Comparison of ENCODE assay signal across 14 mouse cellular contexts in the genomic region with DNA sequence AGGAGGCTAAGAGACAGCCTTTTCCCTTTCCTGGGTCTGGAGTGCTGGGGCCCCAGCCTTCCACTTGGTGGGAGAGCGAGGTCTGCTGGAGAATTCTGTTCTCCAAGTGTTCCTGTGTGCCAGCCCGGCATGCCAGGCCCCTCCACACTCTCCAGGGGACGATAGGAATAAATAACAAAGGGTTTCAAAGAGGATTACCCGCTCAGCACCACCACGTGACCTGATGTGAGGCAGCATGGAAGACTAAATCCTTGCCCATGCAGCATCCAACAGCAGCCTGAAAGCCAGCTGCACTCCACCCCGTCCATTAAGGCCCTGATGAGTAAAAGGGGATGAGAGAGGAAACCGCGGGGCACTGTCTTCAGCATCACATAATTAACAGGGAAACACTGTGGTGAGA. TPM values are rescaled to one million over a fixed set of nuclear protein-coding genes. Genes with fewer than 3 reads are reported as not detected.
DNase-seq lines count a peak whose midpoint lies in the region; ATAC-seq and TF ChIP-seq lines count a peak whose summit lies in the region.
"Had no signal": no experiment of that assay in that cellular context is flagged by ENCODE, and none has a peak within 500 bp of the region (broad histone marks: within the 10 kb centered on the region; RNA-seq: fewer than 3 reads in every experiment).

No protein-coding gene starts in this region.

- H3K27me3 ChIP-seq in forebrain, embryonic 10.5 days (ENCODE audit: poor library complexity, severe bottlenecking): no peaks in the 10 kb centered on the region
- H3K27me3 ChIP-seq in hindbrain, embryonic 14.5 days (ENCODE audit: control insufficient read depth, insufficient read depth, low read length): no peaks in the 10 kb centered on the region
- no peaks in the 10 kb centered on the region for H3K27me3 ChIP-seq in midbrain, postnatal 0 days (ENCODE audit: insufficient read depth, low read length)
- H3K27me3 ChIP-seq in intestine, postnatal 0 days (replicated peaks; ENCODE audit: control insufficient read depth, insufficient read depth, low read length): no peaks in the 10 kb centered on the region
- H3K27me3 ChIP-seq: Patski had no signal

- H3K36me3 ChIP-seq in forebrain, embryonic 10.5 days (replicated peaks): no peaks in the 10 kb centered on the region
- H3K36me3 ChIP-seq in hindbrain, embryonic 14.5 days (replicated peaks; ENCODE audit: control insufficient read depth, insufficient read depth): no peaks in the 10 kb centered on the region
- H3K36me3 ChIP-seq in midbrain, postnatal 0 days (ENCODE audit: insufficient read depth, low read length): no peaks in the 10 kb centered on the region
- no peaks in the 10 kb centered on the region for H3K36me3 ChIP-seq in intestine, postnatal 0 days (ENCODE audit: control insufficient read depth, insufficient read depth)

- peak overlapping the region; percentile 82 for H3K27ac ChIP-seq in forebrain, embryonic 10.5 days
- H3K27ac ChIP-seq in hindbrain, embryonic 14.5 days: peak overlapping the region; percentile 43; the same call in 1 of the 2 replicates
- H3K27ac ChIP-seq in midbrain, postnatal 0 days (ENCODE audit: low read depth, low read length): 0 out of 2 replicates have a peak overlapping the region, but pooled peaks have one; percentile 8
- H3K27ac ChIP-seq in intestine, postnatal 0 days (ENCODE audit: low read depth, low read length): no peak overlapping the region

- no peak overlapping the region for H3K4me2 ChIP-seq in hindbrain, embryonic 14.5 days (replicated peaks)
- no peak overlapping the region for H3K4me2 ChIP-seq in midbrain, postnatal 0 days (ENCODE audit: low read depth, low read length, poor library complexity, severe bottlenecking)
- no peak overlapping the region for H3K4me2 ChIP-seq in intestine, postnatal 0 days (replicated peaks; ENCODE audit: low read depth)

- ATAC-seq in hindbrain, embryonic 14.5 days (ENCODE audit: low FRiP score): peak; percentile 21; the same call in 1 of the 2 replicates
- peak; percentile 65 for ATAC-seq in midbrain, postnatal 0 days (ENCODE audit: low FRiP score)
- no peak for ATAC-seq in intestine, postnatal 0 days
- ATAC-seq: Patski had no signal

- no peaks in the 10 kb centered on the region for H3K9me3 ChIP-seq in forebrain, embryonic 10.5 days
- H3K9me3 ChIP-seq in hindbrain, embryonic 14.5 days (ENCODE audit: control insufficient read depth, low read length): no peaks in the 10 kb centered on the region
- no peaks in the 10 kb centered on the region for H3K9me3 ChIP-seq in midbrain, postnatal 0 days (ENCODE audit: low read length)
- no peaks in the 10 kb centered on the region for H3K9me3 ChIP-seq in intestine, postnatal 0 days (ENCODE audit: control insufficient read depth)

- no peak overlapping the region for H3K9ac ChIP-seq in hindbrain, embryonic 14.5 days
- H3K9ac ChIP-seq in midbrain, postnatal 0 days (replicated peaks; ENCODE audit: low read length, poor library complexity, severe bottlenecking): no peak overlapping the region
- H3K9ac ChIP-seq in intestine, postnatal 0 days (ENCODE audit: low read depth, low read length): no peak overlapping the region

- H3K4me1 ChIP-seq in forebrain, embryonic 10.5 days: peaks cover 19% of the 10 kb centered on the region
- H3K4me1 ChIP-seq in hindbrain, embryonic 14.5 days (replicated peaks; ENCODE audit: control insufficient read depth, insufficient read depth, low read length): peaks cover 5% of the 10 kb centered on the region; the same call in 1 of the 2 replicates
- no peaks in the 10 kb centered on the region for H3K4me1 ChIP-seq in midbrain, postnatal 0 days (ENCODE audit: insufficient read depth, low read length)
- no peaks in the 10 kb centered on the region for H3K4me1 ChIP-seq in intestine, postnatal 0 days (replicated peaks; ENCODE audit: control insufficient read depth, insufficient read depth, low read length)

- H3K4me3 ChIP-seq in forebrain, embryonic 10.5 days: no peak overlapping the region
- H3K4me3 ChIP-seq in hindbrain, embryonic 14.5 days (replicated peaks; ENCODE audit: low read length): no peak overlapping the region
- no peak overlapping the region for H3K4me3 ChIP-seq in midbrain, postnatal 0 days (ENCODE audit: low read depth, low read length)
- H3K4me3 ChIP-seq in intestine, postnatal 0 days (ENCODE audit: low read depth, low read length): no peak overlapping the region

- 16% methylated on average over 8 of the region's 8 CpGs for WGBS in forebrain, embryonic 10.5 days
- 17% methylated on average over 8 of the region's 8 CpGs for WGBS in hindbrain, embryonic 14.5 days
- 10% methylated on average over 8 of the region's 8 CpGs for WGBS in midbrain, postnatal 0 days
- 41% methylated on average over 8 of the region's 8 CpGs for WGBS in intestine, postnatal 0 days

- no peak for TF ChIP-seq CTCF in midbrain, postnatal 0 days (IDR thresholded peaks at IDR 0.05)
- TF ChIP-seq CTCF in intestine, postnatal 0 days (IDR thresholded peaks at IDR 0.05; ENCODE audit: low read depth): no peak

- DNase-seq in brain, adult 2 months (ENCODE audit: low read depth, low spot score): peak; percentile 76
- DNase-seq in forebrain, embryonic 10.5 days (ENCODE audit: extremely low spot score, low spot score): peak; percentile 49
- peak; percentile 34 for DNase-seq in hindbrain, embryonic 14.5 days (ENCODE audit: low spot score)
- DNase-seq in midbrain, postnatal 0 days (ENCODE audit: low spot score): peak; percentile 53
- no peak for DNase-seq in cerebellum, postnatal 4 days (ENCODE audit: low spot score in 2 of 2)
- DNase-seq in kidney, postnatal 14 days: no peak
- DNase-seq: adrenal gland, adult 2 months; cerebellum, postnatal 36 days; gastrocnemius, postnatal 25 days; heart, postnatal 14 days; thymus, postnatal 14 days had no signal

RNA-seq across cellular contexts. Expression of gene Nphp4, which starts 11.4 kb away (rescaled TPM):
- 6.5 TPM in 2 replicates for polyA plus RNA-seq in forebrain, embryonic 10.5 days (2016; fragmentation: Nextera tagmentation; extraction: Ambion mirVana)
- 6.2 and 6.6 TPM in 2 replicates for polyA plus RNA-seq in hindbrain, embryonic 14.5 days (2014; fragmentation: Nextera tagmentation; extraction: Ambion mirVana)
- 8.8 and 12.1 TPM in 2 replicates for total RNA-seq in midbrain, postnatal 0 days (2014; rRNA removed)
- 3.7 and 4.8 TPM in 2 replicates for polyA plus RNA-seq in midbrain, postnatal 0 days (2015; fragmentation: Nextera tagmentation; extraction: Ambion mirVana)
- polyA plus RNA-seq in intestine, postnatal 0 days (2015; fragmentation: Nextera tagmentation; extraction: Ambion mirVana): 0.47 and 0.48 TPM in 2 replicates
- total RNA-seq: liver, adult 2 months had no signal

RNA-seq across cellular contexts. Expression of gene Kcnab2, which starts 12.6 kb away (rescaled TPM):
- 10.1 and 11.2 TPM in 2 replicates for polyA plus RNA-seq in forebrain, embryonic 10.5 days (2016; fragmentation: Nextera tagmentation; extraction: Ambion mirVana)
- polyA plus RNA-seq in hindbrain, embryonic 14.5 days (2014; fragmentation: Nextera tagmentation; extraction: Ambion mirVana): 19.6 and 23.7 TPM in 2 replicates
- total RNA-seq in midbrain, postnatal 0 days (2014; rRNA removed): 51.5 and 66.9 TPM in 2 replicates
- 30.2 and 34.8 TPM in 2 replicates for polyA plus RNA-seq in midbrain, postnatal 0 days (2015; fragmentation: Nextera tagmentation; extraction: Ambion mirVana)
- polyA plus RNA-seq in intestine, postnatal 0 days (2015; fragmentation: Nextera tagmentation; extraction: Ambion mirVana): 1.1 and 2.0 TPM in 2 replicates

Comparison
In these comparisons a context has a peak if more than half of its experiments do, and no peak if none do; other contexts are left out.
1. DNase-seq: peak in brain, adult 2 months (single experiment), forebrain, embryonic 10.5 days (single experiment), hindbrain, embryonic 14.5 days (single experiment) and midbrain, postnatal 0 days (single experiment); none in cerebellum, postnatal 4 days (0 of 2) and kidney, postnatal 14 days (single experiment).